Mouse (Mus musculus): ENCODE data around the gene Mast3.
A peak's percentile ranks its signal among the peaks of the same experiment; 100 is the strongest.

Mast3 gene

GRCm38 (mm10) chr8:70746676-70747075 lies 58.2 kb downstream of the Mast3 start:
- DNase-seq (ENCODE audit: low read depth, low spot score), result no peak

DNA sequence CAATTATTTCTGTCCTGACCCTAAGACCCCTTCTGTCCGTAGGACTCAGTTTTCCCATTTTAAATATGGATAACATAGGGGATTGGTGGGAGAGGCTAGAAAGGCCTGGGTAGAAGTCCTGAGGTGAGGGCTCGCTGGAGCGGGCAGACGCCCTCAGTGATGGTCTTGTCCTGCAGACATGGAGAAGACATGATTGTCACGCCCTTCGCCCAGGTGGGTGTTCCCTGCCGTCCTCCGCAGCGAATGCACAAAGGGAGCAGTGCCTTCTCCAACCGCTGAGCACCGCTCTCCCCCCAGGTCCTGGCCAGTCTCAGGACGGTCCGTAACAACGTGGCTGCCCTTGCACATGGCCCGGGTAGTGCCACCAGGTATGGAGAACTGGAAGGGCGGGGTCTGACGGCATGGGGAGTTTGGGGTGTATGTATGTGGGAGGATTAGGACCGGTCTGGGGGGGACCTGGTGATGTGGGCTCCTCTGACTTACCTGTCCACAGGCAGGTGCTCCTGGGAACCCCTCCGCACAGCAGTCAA lies 59.1 kb downstream of the Mast3 start:
- no peak for DNase-seq (ENCODE audit: low read depth, low spot score)

- DNase-seq (ENCODE audit: low read depth, low spot score), result no peak
Observed at GRCm38 (mm10) chr8:70744806-70745205, 60.0 kb downstream of the Mast3 start.

- peak; percentile 85 for DNase-seq (ENCODE audit: low read depth, low spot score)
Observed at GRCm38 (mm10) chr8:70743656-70744590, 60.9 kb downstream of the Mast3 start.

- no peak for DNase-seq (ENCODE audit: low read depth, low spot score)
Observed at GRCm38 (mm10) chr8:70742981-70743655, 61.7 kb downstream of the Mast3 start.

GRCm38 (mm10) chr8:70742176-70742575 lies 62.7 kb downstream of the Mast3 start:
- DNase-seq (ENCODE audit: low read depth, low spot score), result no peak

GRCm38 (mm10) chr8:70741661-70742060 lies 63.2 kb downstream of the Mast3 start:
- DNase-seq (ENCODE audit: low read depth, low spot score), result no peak

- DNase-seq (ENCODE audit: low read depth, low spot score), result no peak
Observed at GRCm38 (mm10) chr8:70738211-70738610, 66.6 kb downstream of the Mast3 start.

DNA sequence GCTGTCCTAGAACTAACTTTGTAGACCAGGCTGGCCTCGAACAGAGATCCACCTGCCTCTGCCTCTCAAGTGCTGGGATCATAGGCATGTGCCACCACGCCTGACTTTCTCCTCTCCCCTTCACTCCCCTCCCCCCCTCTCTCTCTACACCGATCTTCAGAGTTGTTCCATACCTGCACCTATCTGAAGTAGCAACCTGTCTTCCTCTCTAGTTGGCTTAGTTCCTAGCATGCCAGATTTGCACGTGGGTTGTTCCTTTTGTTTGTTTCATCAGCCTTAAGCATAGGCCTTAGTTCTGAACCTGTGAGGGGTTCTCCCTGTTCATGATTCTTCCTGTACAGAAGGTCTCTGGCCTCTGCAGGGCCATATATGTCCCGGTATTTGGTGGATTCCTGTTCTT lies 67.1 kb downstream of the Mast3 start:
- no peak for DNase-seq (ENCODE audit: low read depth, low spot score)

DNA sequence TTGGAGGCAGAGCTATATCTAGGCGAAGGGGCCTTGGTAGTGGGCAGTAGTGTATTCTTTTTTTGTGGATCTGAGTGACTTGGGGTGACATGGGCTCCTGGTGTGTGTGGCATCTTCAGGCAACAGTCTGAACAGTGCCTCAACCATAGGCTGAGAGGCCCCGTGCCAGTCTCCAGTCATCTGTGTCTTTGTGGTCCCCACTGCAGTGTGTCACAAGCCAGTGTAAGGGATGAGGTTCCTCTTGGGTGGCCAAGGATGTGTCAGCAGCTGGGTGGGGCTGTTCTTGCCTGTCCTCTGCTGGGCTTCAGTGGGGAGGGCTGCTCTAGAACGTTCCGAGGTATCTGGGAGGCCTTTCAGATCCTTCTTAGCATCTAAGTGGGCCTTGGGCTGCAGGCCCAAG lies 73.9 kb downstream of the Mast3 start:
- no peak for DNase-seq (ENCODE audit: low read depth, low spot score)

DNA sequence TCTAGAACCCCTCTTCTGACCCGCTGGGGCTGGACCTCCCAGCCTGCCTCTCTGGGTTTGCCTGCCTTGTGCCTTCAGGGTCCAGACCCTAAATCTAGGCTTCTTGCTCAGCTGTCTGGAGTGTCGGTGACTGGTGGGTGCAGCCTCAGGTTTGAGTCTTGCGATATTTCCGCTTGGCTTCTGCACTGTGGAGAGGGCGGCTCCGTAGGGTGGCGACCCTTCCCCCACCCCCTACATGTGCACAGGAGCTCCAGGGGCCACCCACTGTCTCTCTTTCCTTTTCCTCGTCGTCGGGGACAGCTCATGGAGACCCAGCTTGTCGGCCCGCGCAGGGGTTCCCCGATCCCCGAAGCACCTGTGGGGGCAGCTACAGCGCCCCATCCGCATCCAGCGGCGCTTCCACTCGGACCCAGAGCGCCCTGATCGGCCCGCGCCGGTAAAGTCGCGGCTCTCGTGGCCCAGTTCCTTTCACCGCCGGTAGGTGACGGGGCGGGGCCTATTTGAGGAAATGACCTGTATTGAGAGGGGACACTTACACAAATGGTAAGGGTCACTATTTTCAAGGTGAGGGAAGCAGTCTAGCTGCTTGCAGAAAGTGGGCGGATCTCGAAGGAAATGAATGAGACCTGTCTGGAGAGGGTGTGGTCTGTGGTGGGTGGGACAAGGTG lies 74.9 kb downstream of the Mast3 start:
- no peak for DNase-seq (ENCODE audit: low read depth, low spot score)

Data from skeletal muscle tissue, adult 2 months (tissue).